Mouse (Mus musculus): ENCODE results near the gene Gm7694. TPM values are rescaled to one million over a fixed set of nuclear protein-coding genes. Genes with fewer than 3 reads are reported as not detected.

The Gm7694 gene
- 0.90 and 1.1 TPM in 2 replicates for polyA plus RNA-seq (2021; fragmentation: Nextera tagmentation)
- long read RNA-seq, experiment 1, partial matches to known transcripts = 0 of 1 reads
- long read RNA-seq, experiment 1, other reads (novel, unspliced or antisense) = 1 of 1 reads
- long read RNA-seq, experiment 2, partial matches to known transcripts = 0 of 1 reads
- long read RNA-seq, experiment 2, other reads (novel, unspliced or antisense) = 1 of 1 reads

DNA sequence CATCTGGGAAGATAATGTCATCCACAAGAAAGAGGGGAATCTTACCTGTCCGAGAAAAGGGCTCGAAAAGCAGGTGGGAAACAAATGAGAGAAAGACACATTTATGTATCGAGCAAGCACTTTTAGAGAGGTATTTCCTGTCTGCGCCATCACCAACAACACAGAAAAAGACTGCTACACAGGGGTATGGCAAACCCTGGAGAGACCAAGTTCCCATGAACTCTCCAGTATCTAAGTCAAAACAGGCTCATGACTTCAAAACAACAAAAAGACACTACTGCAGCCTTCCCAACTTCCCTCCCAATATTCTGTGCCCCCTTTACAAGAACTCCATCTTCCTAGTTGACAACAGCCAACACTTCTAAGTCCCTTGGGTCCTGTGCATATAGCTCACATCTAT, at the start of gene Gm7694:
Gm7694 (minus strand) TSS at position 101 of the 400 bp plus-strand sequence.

DNA sequence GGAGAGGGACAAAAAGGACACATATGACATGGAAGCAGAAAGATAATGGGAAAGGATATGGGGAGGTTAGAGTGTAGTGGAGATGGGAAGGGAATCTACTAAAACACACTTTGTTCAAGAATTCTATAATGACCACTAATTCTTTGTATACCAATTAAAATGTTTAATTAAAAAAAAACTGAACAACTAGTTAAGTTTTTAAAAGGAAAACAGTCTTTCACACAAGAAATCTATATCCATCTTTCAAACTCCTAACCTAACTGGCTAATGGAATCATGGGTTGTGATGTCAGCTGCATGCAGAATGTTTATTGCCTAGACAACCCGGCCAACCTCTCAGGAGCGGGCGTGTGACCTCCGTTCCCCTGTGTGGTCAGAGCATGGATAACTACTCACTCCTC, 2.4 kb upstream of the Gm7694 start, which contains the start of gene Spata46:
Spata46 (plus strand) TSS at position 301 of the 400 bp plus-strand sequence.

DNA sequence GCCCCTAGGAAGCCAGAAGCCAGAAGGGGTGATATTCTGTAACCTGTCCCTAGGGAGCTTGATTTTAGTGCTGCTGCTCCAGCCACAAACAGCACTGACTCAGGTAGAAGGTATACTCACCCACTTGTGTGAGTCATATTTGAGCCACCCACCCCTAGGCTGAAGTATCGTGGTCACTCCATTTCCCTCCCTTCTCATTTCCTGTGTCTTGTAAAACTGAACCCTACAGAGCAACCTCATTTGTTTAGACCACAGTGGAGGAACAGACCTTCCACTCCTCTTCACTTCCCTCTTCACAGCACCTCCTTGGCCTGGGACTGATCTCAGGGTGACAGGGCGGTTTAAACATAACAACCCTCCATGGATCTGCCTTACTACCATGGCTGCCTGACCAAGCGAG, 29.1 kb downstream of the Gm7694 start, which contains the start of gene Sh2d1b1:
Sh2d1b1 (plus strand) TSS at position 305 of the 400 bp plus-strand sequence.

Other genes with a start within 250 kb of the Gm7694 start
- 8.6 and 9.1 TPM in 2 replicates for gene Ddr2, start 195.6 kb downstream of the Gm7694 start, polyA plus RNA-seq (2021; fragmentation: Nextera tagmentation)
- gene Uap1, start 131.4 kb downstream of the Gm7694 start, polyA plus RNA-seq (2021; fragmentation: Nextera tagmentation) = 19.7 and 26.2 TPM in 2 replicates
- 18.7 and 22.4 TPM in 2 replicates for gene Uhmk1, start 90.9 kb downstream of the Gm7694 start, polyA plus RNA-seq (2021; fragmentation: Nextera tagmentation)
- gene Sh2d1b2, start 73.6 kb downstream of the Gm7694 start, polyA plus RNA-seq (2021; fragmentation: Nextera tagmentation) = not detected in 2 replicates
- gene Sh2d1b1, start 29.0 kb downstream of the Gm7694 start, polyA plus RNA-seq (2021; fragmentation: Nextera tagmentation) = not detected in 2 replicates
- gene Spata46, start 2.5 kb upstream of the Gm7694 start, polyA plus RNA-seq (2021; fragmentation: Nextera tagmentation) = not detected in 2 replicates

Measured in layer of hippocampus, adult 6 months (tissue).